Mouse (Mus musculus) neural tube, embryonic 13.5 days (tissue): Measurements from ENCODE around the gene Ube2g1. TPM values are rescaled to one million over a fixed set of nuclear protein-coding genes. Genes with fewer than 3 reads are reported as not detected.

Experiments used
- ATAC-seq: fragments of 200-750 bp; cut with Nextera tagmentation; 2 replicates; pipeline ENCODE4 v1.8.0; 2017; ENCODE audit warnings: low read depth, mild to moderate bottlenecking, moderate TSS enrichment, moderate library complexity
- H3K27ac ChIP-seq: fragments of 300-500 bp; sonication (generic); replicated peaks from 2 replicates; pipeline ENCODE4 v1.5.1; 2015; ENCODE audit warnings: moderate library complexity, mild to moderate bottlenecking, inconsistent platforms
- H3K27me3 ChIP-seq: fragments of 300-500 bp; sonication (generic); 2 replicates; pipeline ENCODE4 v1.6.1; 2015; ENCODE audit warnings: mild to moderate bottlenecking, inconsistent platforms
- H3K36me3 ChIP-seq: fragments of 300-500 bp; sonication (generic); 2 replicates; pipeline ENCODE4 v1.6.1; 2015; ENCODE audit warnings: mild to moderate bottlenecking, inconsistent platforms
- H3K4me1 ChIP-seq: fragments of 300-500 bp; sonication (generic); replicated peaks from 2 replicates; pipeline ENCODE4 v1.6.1; 2015; ENCODE audit warnings: inconsistent platforms
- H3K4me2 ChIP-seq: fragments of 300-500 bp; sonication (generic); 2 replicates; pipeline ENCODE4 v1.6.1; 2015; ENCODE audit warnings: inconsistent platforms, mild to moderate bottlenecking, moderate library complexity
- H3K4me3 ChIP-seq: fragments of 300-500 bp; sonication (generic); 2 replicates; pipeline ENCODE4 v1.5.1; 2015; ENCODE audit warnings: mild to moderate bottlenecking, inconsistent platforms
- H3K9ac ChIP-seq: fragments of 300-500 bp; sonication (generic); 2 replicates; pipeline ENCODE4 v1.6.1; 2015; ENCODE audit warnings: moderate library complexity, mild to moderate bottlenecking, inconsistent platforms
- H3K9me3 ChIP-seq: fragments of 300-500 bp; sonication (generic); 2 replicates; pipeline ENCODE4 v1.6.1; 2016; ENCODE audit warnings: inconsistent platforms
- WGBS: fragments of 180-500 bp; shearing (Covaris S2); methylation state at CpG from one replicate; pipeline ENCODE4 v1.1.7; 2015; 5-methylcytosine and 5-hydroxymethylcytosine counted together
- microRNA-seq: library from miRNA; unstranded; fragments of <30 nt; microRNA quantifications from one replicate; pipeline ENCODE4, GENCODE M21; 2016
- polyA plus RNA-seq: library from polyadenylated mRNA; unstranded; fragments of >200 nt; fragmentation: Nextera tagmentation; extraction: Ambion mirVana; gene quantifications from 2 replicates; pipeline ENCODE4 v1.2.1, GENCODE M21; 2015

Ube2g1 gene
- polyA plus RNA-seq, 1 experiment from 2014 or later, result 108 TPM

GRCm38 (mm10) chr11:72712721-72713120 is 105.6 kb downstream of the Ube2g1 start:
- Histone ChIP-seq H3K4me2 (no peak overlapping the region), H3K36me3 (peaks cover 29% of the 10 kb centered on the region), H3K9me3 (no peaks in the 10 kb centered on the region), H3K27me3 (no peaks in the 10 kb centered on the region), H3K4me1 (no peaks in the 10 kb centered on the region), H3K4me3 (no peak overlapping the region), H3K27ac (no peak overlapping the region), H3K9ac (no peak overlapping the region)
- ATAC-seq, result no peak
- 93% methylated on average over 5 of the region's 5 CpGs for WGBS

- Histone ChIP-seq H3K9ac (no peak overlapping the region), H3K27ac (no peak overlapping the region), H3K4me3 (no peak overlapping the region), H3K9me3 (no peaks in the 10 kb centered on the region), H3K36me3 (peaks cover 21% of the 10 kb centered on the region), H3K4me2 (no peak overlapping the region), H3K27me3 (no peaks in the 10 kb centered on the region), H3K4me1 (no peaks in the 10 kb centered on the region)
- 88% methylated on average over 3 of the region's 3 CpGs for WGBS
- no peak for ATAC-seq
These were observed 111.1 kb downstream of the Ube2g1 start for GRCm38 (mm10) chr11:72718161-72718560.

GRCm38 (mm10) chr11:72723165-72723564 is 116.1 kb downstream of the Ube2g1 start:
- Histone ChIP-seq H3K4me3 (no peak overlapping the region), H3K9ac (no peak overlapping the region), H3K36me3 (peaks cover 6% of the 10 kb centered on the region; the same call in 1 of the 2 replicates), H3K9me3 (no peaks in the 10 kb centered on the region), H3K4me1 (no peaks in the 10 kb centered on the region), H3K27ac (no peak overlapping the region), H3K4me2 (no peak overlapping the region), H3K27me3 (no peaks in the 10 kb centered on the region)
- no peak for ATAC-seq
- 56% methylated on average over 2 of the region's 2 CpGs for WGBS

GRCm38 (mm10) chr11:72723871-72724270 is 116.8 kb downstream of the Ube2g1 start:
- Histone ChIP-seq H3K4me3 (no peak overlapping the region), H3K9me3 (no peaks in the 10 kb centered on the region), H3K4me1 (no peaks in the 10 kb centered on the region), H3K9ac (no peak overlapping the region), H3K4me2 (no peak overlapping the region), H3K27me3 (no peaks in the 10 kb centered on the region), H3K36me3 (peaks cover 13% of the 10 kb centered on the region), H3K27ac (no peak overlapping the region)
- ATAC-seq, result no peak

- Histone ChIP-seq H3K9me3 (no peaks in the 10 kb centered on the region), H3K4me1 (no peaks in the 10 kb centered on the region), H3K4me2 (no peak overlapping the region), H3K4me3 (no peak overlapping the region), H3K27ac (no peak overlapping the region), H3K36me3 (peaks cover 33% of the 10 kb centered on the region), H3K9ac (no peak overlapping the region), H3K27me3 (no peaks in the 10 kb centered on the region)
- no peak for ATAC-seq
These were observed 118.9 kb downstream of the Ube2g1 start for GRCm38 (mm10) chr11:72726023-72726422.

GRCm38 (mm10) chr11:72733736-72734135 is 126.7 kb downstream of the Ube2g1 start:
- no peaks in the 10 kb centered on the region for H3K9me3 ChIP-seq
- ATAC-seq, result no peak
- H3K27ac ChIP-seq, result no peak overlapping the region
- peaks cover 69% of the 10 kb centered on the region for H3K36me3 ChIP-seq
- 91% methylated on average over 3 of the region's 3 CpGs for WGBS
- no peak overlapping the region for H3K9ac ChIP-seq
- no peak overlapping the region for H3K4me3 ChIP-seq
- H3K4me2 ChIP-seq, result no peak overlapping the region
- no peaks in the 10 kb centered on the region for H3K27me3 ChIP-seq
- H3K4me1 ChIP-seq, result no peaks in the 10 kb centered on the region

GRCm38 (mm10) chr11:72734840-72735518 is 127.9 kb downstream of the Ube2g1 start:
- no peak overlapping the region for H3K4me2 ChIP-seq
- H3K36me3 ChIP-seq, result peaks cover 70% of the 10 kb centered on the region
- WGBS, result 79% methylated on average over 4 of the region's 4 CpGs
- no peaks in the 10 kb centered on the region for H3K27me3 ChIP-seq
- H3K9ac ChIP-seq, result no peak overlapping the region
- H3K9me3 ChIP-seq, result no peaks in the 10 kb centered on the region
- ATAC-seq, result no peak
- no peak overlapping the region for H3K27ac ChIP-seq
- H3K4me1 ChIP-seq, result no peaks in the 10 kb centered on the region
- no peak overlapping the region for H3K4me3 ChIP-seq

- Histone ChIP-seq H3K9me3 (no peaks in the 10 kb centered on the region), H3K36me3 (peaks cover 68% of the 10 kb centered on the region)
- no peak for ATAC-seq
These were observed 128.4 kb downstream of the Ube2g1 start for GRCm38 (mm10) chr11:72735519-72735860.

More at GRCm38 (mm10) chr11:72735519-72735860, 128.4 kb downstream of the Ube2g1 start:
- Histone ChIP-seq H3K9ac (no peak overlapping the region), H3K4me2 (no peak overlapping the region), H3K4me1 (no peaks in the 10 kb centered on the region), H3K4me3 (no peak overlapping the region), H3K27me3 (no peaks in the 10 kb centered on the region), H3K27ac (no peak overlapping the region)
- 79% methylated on average over 2 of the region's 2 CpGs for WGBS

Small RNAs within 50 kb of the gene (microRNA-seq; reads per million reads assigned to microRNA genes)
- gene Gm25678, result not detected

Other genes starting within 250 kb of the Ube2g1 start
- gene Tekt1, start 244.8 kb upstream of the Ube2g1 start, polyA plus RNA-seq, result 7.0 and 7.3 TPM in 2 replicates
- 8.9 and 10.5 TPM in 2 replicates for gene Smtnl2, start 195.6 kb upstream of the Ube2g1 start, polyA plus RNA-seq
- gene Ggt6, start 171.8 kb upstream of the Ube2g1 start, polyA plus RNA-seq, result not detected in 2 replicates
- 69.6 and 80.7 TPM in 2 replicates for gene Mybbp1a, start 165.9 kb upstream of the Ube2g1 start, polyA plus RNA-seq
- 9.1 and 10.8 TPM in 2 replicates for gene Spns2, start 117.4 kb upstream of the Ube2g1 start, polyA plus RNA-seq
- 0.04 TPM in 1 of 2 replicates, not detected in the other for gene Spns3, start 56.8 kb upstream of the Ube2g1 start, polyA plus RNA-seq
- 20.5 and 21.8 TPM in 2 replicates for gene Ankfy1, start 82.7 kb downstream of the Ube2g1 start, polyA plus RNA-seq
- 6.5 and 7.4 TPM in 2 replicates for gene Cyb5d2, start 188.9 kb downstream of the Ube2g1 start, polyA plus RNA-seq
- gene Zzef1, start 188.9 kb downstream of the Ube2g1 start, polyA plus RNA-seq, result 12.5 and 12.9 TPM in 2 replicates